Mouse (Mus musculus) adrenal gland, adult 2 months (tissue): ENCODE measurements around the gene Abcg1. TPM values are rescaled to one million over a fixed set of nuclear protein-coding genes. Genes with fewer than 3 reads are reported as not detected.

Experiments
- DNase-seq: peaks from one replicate; pipeline ENCODE4 v3.0.0; 2021
- long read RNA-seq: library from polyadenylated mRNA; stranded (forward); transcript quantifications from one replicate; pipeline ENCODE4 v2.0.0, GENCODE M21; 2021
- polyA plus RNA-seq: library from polyadenylated mRNA; depleted of rRNA; stranded (reverse); fragments of >200 nt; gene quantifications from 2 replicates; pipeline ENCODE4 v1.2.3, GENCODE M21; 2012; rRNA removed
- total RNA-seq, 2 experiments: library from RNA; stranded (reverse); gene quantifications; 2 replicates each; pipeline ENCODE4 v1.2.3; 2021

Gene Abcg1
- total RNA-seq (10 to 100 TPM in 1 of 2 experiments, 1 to 10 TPM in 1; 5.2 to 18.6 TPM), polyA plus RNA-seq (7.9 and 8.2 TPM in 2 replicates)
- long read RNA-seq, full-length matches to known transcripts = 4 of 5 reads
- long read RNA-seq, partial matches to known transcripts = 1 of 5 reads
- long read RNA-seq, other reads (novel, unspliced or antisense) = 0 of 5 reads

GRCm38 (mm10) chr17:31057151-31057890 lies at the start of gene Abcg1:
Gene Abcg1, plus strand, starts transcription at chr17:31057675.
- peak; percentile 58 for DNase-seq

GRCm38 (mm10) chr17:31008416-31008815 lies 49.1 kb upstream of the Abcg1 start:
- no peak for DNase-seq

- DNase-seq = peak; percentile 24
Measured at GRCm38 (mm10) chr17:31011551-31012394, 45.7 kb upstream of the Abcg1 start.

GRCm38 (mm10) chr17:31018267-31018666 lies 39.2 kb upstream of the Abcg1 start:
- peak; percentile 40 for DNase-seq

DNA sequence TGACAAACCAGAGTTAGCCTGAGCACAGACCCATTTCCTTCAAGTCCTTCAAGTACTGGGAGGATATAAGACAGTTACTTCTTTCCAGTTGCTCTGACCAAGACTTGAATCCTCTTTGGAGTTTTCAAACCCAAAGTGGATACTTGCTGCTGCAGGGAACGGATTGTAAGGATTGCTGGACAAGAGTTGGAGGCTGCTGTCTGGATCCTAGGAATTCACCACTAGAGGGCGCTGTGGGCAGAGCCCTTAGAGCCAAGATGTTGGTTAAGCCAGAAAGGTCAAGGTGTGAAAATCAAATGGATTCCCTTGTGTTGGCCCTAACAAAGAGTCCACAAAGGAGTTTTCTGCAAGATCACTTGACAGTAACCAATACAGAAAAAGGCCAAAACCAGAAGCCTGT lies 38.0 kb upstream of the Abcg1 start:
- DNase-seq = peak; percentile 56

GRCm38 (mm10) chr17:31020078-31020477 lies 37.4 kb upstream of the Abcg1 start:
- no peak for DNase-seq

DNA sequence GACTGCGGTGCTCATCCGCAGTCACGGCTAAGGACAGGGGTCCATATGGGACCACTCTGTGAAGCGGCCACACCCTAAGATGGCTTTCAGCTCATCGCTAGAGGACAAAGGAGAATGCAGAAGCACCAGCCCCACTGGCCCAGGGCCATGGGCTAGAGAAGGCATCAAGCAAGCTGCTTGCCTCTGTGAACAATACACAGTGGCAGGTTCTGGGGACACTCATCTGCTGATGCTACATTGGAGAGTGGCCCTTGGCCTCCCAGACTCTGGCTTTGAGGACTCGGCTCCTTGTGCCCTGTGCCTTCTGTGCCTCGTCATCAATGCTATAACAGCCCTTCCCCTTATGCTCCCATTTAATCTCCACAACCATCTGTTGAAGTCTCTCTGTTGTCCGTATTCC lies 36.2 kb upstream of the Abcg1 start:
- no peak for DNase-seq

- DNase-seq = peak; percentile 26
Measured at GRCm38 (mm10) chr17:31024125-31024781, 33.2 kb upstream of the Abcg1 start.

GRCm38 (mm10) chr17:31024782-31025125 lies 32.7 kb upstream of the Abcg1 start:
- peak; percentile 48 for DNase-seq

DNA sequence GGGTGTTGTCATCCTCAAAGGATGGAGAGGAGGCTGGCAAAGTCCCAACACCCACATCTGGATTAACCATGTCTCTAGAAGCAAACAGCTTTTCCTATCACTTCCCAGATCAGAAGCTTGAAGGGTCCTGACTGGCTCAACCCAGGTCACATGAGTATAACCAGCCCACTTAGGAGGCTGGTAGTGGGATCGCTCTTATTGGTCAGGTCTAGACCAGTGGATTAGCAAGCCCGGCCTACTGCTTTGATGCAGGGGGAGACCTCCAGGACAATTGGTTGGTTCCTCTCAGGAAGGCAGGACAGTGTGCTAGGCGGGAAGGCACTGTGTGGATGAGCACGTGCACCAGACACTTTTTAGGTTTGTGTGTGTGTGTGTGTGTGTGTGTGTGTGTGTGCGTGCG lies 30.5 kb upstream of the Abcg1 start:
- no peak for DNase-seq

DNA sequence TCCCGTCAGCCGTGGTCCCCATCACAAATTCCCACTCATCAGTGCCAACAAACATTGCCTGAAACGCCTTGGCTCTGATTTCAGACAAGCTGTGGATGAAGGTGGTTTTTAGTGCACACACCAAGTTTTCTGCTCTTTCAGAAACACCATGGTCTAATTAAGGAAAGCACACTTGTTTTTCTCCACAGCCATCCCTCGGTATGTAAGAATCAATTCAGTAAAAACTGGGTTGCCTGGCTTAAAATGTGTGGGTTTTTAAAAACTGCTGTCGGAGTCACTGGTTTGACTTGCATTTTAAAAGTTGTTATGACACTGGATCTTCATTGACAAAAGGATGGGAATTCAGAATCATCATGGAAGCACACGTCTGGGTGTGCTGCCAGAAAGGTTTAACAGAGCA lies 29.8 kb upstream of the Abcg1 start:
- DNase-seq = no peak

DNA sequence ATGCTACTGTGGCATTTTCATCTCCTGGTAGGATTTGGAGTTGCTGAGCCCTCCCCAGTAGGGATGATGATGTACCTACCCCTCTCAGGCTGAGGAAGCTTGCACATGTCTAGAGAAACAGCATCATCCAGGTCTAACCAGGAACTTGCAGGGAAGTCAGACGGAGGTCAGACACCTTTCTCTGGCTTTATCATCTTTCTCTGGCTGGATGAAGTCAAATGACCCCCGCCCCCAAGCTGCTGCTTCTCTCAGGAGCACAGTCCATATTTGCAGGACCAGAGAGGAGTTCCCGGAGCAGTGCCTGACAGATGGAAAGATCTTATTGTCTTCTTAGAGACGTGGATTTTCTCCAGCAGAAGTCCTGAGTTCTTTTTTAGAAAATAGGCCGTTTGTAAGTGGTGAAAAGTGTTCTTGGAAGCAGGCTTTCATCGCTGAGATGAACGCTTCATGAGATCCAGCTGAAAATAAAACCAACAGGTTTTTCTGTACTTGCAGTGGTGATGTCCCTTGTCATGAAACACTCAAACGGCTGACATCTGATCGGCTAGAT lies 28.6 kb upstream of the Abcg1 start:
- DNase-seq = no peak

- DNase-seq = no peak
Measured at GRCm38 (mm10) chr17:31029407-31029806, 28.1 kb upstream of the Abcg1 start.

DNA sequence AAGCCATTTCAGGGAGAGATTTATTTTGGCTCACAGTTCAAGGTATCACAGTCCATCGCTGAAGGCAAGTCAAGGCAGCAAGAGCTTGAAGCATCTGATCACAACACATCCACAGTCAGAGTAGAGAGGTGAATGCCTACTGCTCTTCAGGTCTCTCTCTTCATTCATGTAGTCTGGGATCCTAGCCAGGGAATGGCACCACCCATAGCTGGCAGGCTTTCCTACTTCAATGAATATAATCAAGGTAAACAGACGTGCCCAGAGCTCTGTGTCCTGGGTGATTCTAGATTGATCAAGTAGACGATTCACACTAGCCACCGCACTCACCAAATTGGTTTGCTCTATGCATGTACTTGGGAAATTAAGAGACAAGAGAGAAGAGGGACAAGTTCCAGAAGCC lies 25.1 kb upstream of the Abcg1 start:
- DNase-seq = no peak

- no peak for DNase-seq
Measured at GRCm38 (mm10) chr17:31033251-31033650, 24.2 kb upstream of the Abcg1 start.

DNA sequence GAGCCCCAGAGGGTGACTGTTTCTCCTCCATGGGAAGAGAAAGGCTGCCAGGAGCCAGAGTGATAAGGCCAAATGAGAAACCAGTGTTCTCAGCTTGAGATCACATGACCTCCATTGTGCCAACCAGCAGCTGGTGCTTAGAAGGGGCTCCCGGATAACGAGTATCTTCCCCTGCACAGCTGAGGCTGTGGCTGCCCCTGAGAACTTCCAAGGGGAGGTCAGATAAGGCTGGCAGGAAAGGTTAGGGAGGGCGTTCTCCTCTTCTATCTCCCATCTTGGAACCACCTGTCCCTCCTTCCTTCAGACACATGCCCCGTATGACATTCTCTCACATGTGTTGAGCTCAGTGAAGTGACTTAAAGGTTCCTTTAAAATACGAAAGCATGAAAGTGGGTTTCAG lies 23.3 kb upstream of the Abcg1 start:
- no peak for DNase-seq

GRCm38 (mm10) chr17:31034674-31035356 lies 22.7 kb upstream of the Abcg1 start:
- DNase-seq = no peak

DNA sequence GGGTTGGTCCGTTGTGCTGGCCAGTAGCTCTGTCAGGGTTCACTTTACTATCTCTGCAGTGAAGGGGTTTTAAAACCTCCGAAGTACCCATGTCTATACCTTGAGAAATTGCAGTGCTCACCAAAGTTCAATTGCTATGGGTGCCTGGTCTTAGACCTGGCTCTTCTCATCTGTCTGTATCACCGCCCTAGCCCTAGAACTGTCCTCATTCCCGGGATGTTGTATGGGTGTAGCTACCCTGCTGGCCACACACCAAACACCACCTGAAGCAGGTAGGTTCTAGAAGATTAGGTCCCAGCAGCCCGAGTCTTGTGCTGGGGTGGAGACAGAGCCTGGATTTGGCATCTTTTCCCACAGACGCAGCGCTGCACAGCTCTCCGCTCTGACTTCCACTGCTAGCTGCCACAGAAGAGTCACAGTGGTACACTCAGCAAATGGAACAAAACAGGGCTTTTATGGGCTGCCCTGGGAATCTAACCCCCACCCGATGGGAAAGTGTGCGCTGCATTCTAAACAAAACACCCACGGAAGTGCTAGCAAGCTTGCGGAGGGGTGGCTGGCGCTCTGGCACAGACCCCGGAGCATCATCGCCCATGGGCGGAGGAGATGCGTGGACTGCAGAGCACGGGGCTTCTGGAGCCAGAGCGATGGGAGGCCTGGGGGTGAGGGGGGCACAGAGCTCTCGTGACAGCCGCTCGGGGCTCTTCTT lies 21.2 kb upstream of the Abcg1 start:
- no peak for DNase-seq

- no peak for DNase-seq
Measured at GRCm38 (mm10) chr17:31037331-31037730, 20.1 kb upstream of the Abcg1 start.

DNA sequence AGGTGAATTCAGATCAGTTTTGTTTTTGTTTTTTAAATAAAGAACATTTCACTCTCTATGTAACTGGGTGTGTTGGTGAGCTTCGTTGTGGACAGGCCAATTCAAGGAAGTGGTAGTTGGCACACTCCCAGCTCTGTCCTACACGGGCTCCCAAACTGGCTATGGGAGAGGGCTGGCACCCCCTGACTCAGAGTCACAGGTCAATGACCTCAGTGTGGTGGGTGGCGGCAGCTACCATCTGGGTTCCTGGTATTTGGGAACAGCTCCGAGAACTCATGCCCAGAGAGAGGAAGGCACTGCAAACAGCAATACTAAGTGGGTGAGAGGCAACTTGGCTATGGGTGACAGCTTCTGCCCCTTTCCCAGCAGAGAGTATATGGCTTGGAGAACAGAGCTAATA lies 19.1 kb upstream of the Abcg1 start:
- DNase-seq = peak; percentile 56

DNA sequence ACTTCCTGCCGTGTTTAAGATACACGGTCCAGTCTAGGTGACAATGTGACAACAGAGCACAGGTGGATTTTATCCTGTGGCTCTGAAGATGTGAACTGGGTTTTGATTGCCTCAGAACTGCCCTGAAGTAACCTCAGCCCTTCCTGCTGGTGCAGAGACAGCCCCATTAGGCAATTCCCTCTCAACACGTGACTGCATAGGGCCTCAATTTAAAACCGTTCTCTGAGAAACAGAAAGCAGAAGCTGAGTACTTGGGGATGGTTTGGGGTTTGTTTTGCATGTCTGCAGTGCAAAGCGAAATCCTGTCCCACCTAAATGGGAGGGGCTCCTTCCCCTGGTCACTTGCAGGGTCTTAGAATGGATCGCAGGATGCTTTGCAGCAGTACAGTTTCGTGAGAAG lies 17.8 kb upstream of the Abcg1 start:
- peak; percentile 28 for DNase-seq
